Mouse (Mus musculus) neural tube, embryonic 14.5 days (tissue): ENCODE measurements around the gene 4930556J24Rik. TPM values are rescaled to one million over a fixed set of nuclear protein-coding genes. Genes with fewer than 3 reads are reported as not detected.
"Not testable (repeated sequence)": the region's sequence is repeated elsewhere in the genome, so short reads cannot be mapped to it uniquely, and the experiment has no call there.

Source experiments
- ATAC-seq: fragments of 200-750 bp; cut with Nextera tagmentation; 2 replicates; pipeline ENCODE4 v1.8.0; 2017; ENCODE audit warnings: low read depth, mild to moderate bottlenecking, moderate TSS enrichment, moderate library complexity
- H3K27ac ChIP-seq: fragments of 300-500 bp; sonication (generic); 2 replicates; pipeline ENCODE4 v1.5.1; 2014; ENCODE audit warnings: low read depth, mild to moderate bottlenecking, control low read depth, low read length, moderate library complexity, mixed read lengths
- H3K27me3 ChIP-seq: fragments of 300-500 bp; sonication (generic); 2 replicates; pipeline ENCODE4 v1.6.1; 2014; ENCODE audit warnings: low read length; ENCODE audit not compliant: control insufficient read depth, insufficient read depth
- H3K36me3 ChIP-seq: fragments of 300-500 bp; sonication (generic); 2 replicates; pipeline ENCODE4 v1.6.1; 2014; ENCODE audit warnings: low read length, mixed read lengths; ENCODE audit not compliant: control insufficient read depth, insufficient read depth
- H3K4me1 ChIP-seq: fragments of 300-500 bp; sonication (generic); 2 replicates; pipeline ENCODE4 v1.6.1; 2014; ENCODE audit warnings: low read length; ENCODE audit not compliant: control insufficient read depth, insufficient read depth
- H3K4me2 ChIP-seq: fragments of 300-500 bp; sonication (generic); 2 replicates; pipeline ENCODE4 v1.6.1; 2014; ENCODE audit warnings: mild to moderate bottlenecking, low read depth, low read length, control low read depth
- H3K4me3 ChIP-seq: fragments of 300-500 bp; sonication (generic); 2 replicates; pipeline ENCODE4 v1.5.1; 2014; ENCODE audit warnings: low read depth, low read length, control low read depth, mixed read lengths
- H3K9ac ChIP-seq: fragments of 300-500 bp; sonication (generic); replicated peaks from 2 replicates; pipeline ENCODE4 v1.6.1; 2014; ENCODE audit warnings: low read depth, mild to moderate bottlenecking, control low read depth, low read length, mixed read lengths
- H3K9me3 ChIP-seq: fragments of 300-500 bp; sonication (generic); 2 replicates; pipeline ENCODE4 v1.6.1; 2016; ENCODE audit warnings: low read length; ENCODE audit not compliant: control insufficient read depth
- WGBS: fragments of 180-500 bp; shearing (Covaris S2); extraction: QIAGEN DNeasy Blood & Tissue Kit; methylation state at CpG from one replicate; pipeline ENCODE4 v1.1.7; 2014; 5-methylcytosine and 5-hydroxymethylcytosine counted together
- polyA plus RNA-seq: library from polyadenylated mRNA; unstranded; fragments of >200 nt; fragmentation: Nextera tagmentation; extraction: Ambion mirVana; gene quantifications from 2 replicates; pipeline ENCODE4 v1.2.1, GENCODE M21; 2014

4930556J24Rik gene
- polyA plus RNA-seq, 1 experiment from 2014 or later, result 0.23 TPM

- Histone ChIP-seq H3K4me2 (peak within 1 kb of the TSS; percentile 69), H3K4me1 (peaks cover 7% of the 10 kb centered on the region), H3K27ac (peak within 1 kb of the TSS; percentile 24), H3K27me3 (no peaks in the 10 kb centered on the region), H3K36me3 (peaks cover 8% of the 10 kb centered on the region; the same call in 1 of the 2 replicates), H3K4me3 (peak within 1 kb of the TSS; percentile 71), H3K9ac (peak within 1 kb of the TSS; percentile 58), H3K9me3 (no peaks in the 10 kb centered on the region)
- WGBS, result 1% methylated on average over 31 of the region's 31 CpGs
- ATAC-seq, result peak; percentile 95
Measured at GRCm38 (mm10) chr11:3963610-3964415, 12.8 kb downstream of the 4930556J24Rik start, which contains the start of gene Pes1. TSS of gene Pes1 (plus strand) at chr11:3963975.

DNA sequence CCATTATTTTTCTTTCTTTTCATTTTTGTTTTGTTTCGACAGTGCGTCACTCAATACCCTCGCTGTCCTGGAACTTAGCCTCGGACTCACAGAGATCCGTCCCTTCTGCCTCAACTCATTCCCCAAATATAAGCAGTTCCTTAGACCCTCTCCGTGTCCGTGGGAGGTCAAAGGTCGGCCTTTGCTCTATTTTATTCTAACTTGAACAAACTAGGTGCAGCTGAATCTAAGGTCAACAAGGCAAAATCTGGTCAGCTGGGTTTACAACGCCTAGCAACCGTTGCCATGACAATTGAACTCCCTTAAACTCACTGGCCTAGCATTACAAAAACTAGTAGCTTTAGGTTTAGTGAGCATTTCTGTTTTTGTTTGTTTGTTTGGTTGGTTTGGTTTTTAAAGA is 13.4 kb downstream of the 4930556J24Rik start:
- WGBS, result 80% methylated on average over 10 of the region's 10 CpGs
- Histone ChIP-seq H3K27ac (peak overlapping the region; percentile 24), H3K9me3 (no peaks in the 10 kb centered on the region), H3K9ac (0 out of 2 replicates have a peak overlapping the region, but pooled peaks have one; percentile 58), H3K4me2 (peak overlapping the region; percentile 69), H3K4me3 (peak overlapping the region; percentile 71), H3K27me3 (no peaks in the 10 kb centered on the region), H3K36me3 (peaks cover 5% of the 10 kb centered on the region; the same call in 1 of the 2 replicates), H3K4me1 (peaks cover 7% of the 10 kb centered on the region)
- no peak for ATAC-seq

DNA sequence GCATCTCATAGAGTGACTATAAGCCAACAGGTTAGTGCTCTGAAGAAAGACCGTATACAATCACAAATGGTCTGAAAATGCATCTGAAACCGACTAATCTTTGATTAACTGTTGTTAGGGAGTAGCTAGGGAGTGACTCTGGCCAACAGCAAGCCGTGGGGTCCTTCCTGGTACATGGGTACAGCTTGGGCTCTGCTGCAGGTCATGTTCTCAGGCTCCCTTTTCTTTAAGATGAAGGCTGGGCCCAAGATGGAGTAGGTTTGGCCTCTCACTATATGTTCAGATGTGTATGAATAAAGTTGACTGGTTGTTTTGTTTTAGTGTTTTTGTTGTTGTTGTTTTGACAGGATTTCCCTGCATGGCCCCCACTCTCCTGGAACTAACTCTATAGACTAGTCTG is 14.8 kb downstream of the 4930556J24Rik start:
- no peak for ATAC-seq
- no peak overlapping the region for H3K4me3 ChIP-seq
- no peak overlapping the region for H3K4me2 ChIP-seq
- H3K36me3 ChIP-seq, result no peaks in the 10 kb centered on the region
- 74% methylated on average over 3 of the region's 3 CpGs for WGBS
- no peaks in the 10 kb centered on the region for H3K9me3 ChIP-seq
- no peak overlapping the region for H3K27ac ChIP-seq
- peaks cover 7% of the 10 kb centered on the region for H3K4me1 ChIP-seq
- no peaks in the 10 kb centered on the region for H3K27me3 ChIP-seq
- no peak overlapping the region for H3K9ac ChIP-seq

DNA sequence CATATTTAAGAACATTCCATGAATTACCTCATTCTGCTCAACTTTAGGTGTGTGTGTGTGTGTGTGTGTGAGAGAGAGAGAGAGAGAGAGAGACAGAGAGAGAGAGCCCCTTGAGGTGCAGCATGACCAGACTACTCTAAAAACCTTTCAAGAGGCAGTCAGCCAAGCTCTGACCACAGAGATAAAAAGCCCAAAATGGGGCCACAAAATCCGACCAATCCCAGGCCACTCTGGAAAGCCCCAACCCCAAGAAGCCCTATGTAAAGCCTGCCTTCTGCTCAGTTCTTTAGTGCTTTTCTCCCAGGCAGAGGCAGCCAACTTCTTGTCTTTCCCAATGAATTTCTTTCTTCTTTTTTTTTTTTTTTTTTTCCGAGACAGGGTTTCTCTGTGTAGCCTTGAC is 15.7 kb downstream of the 4930556J24Rik start:
- Histone ChIP-seq H3K27me3 (no peaks in the 10 kb centered on the region), H3K4me3 (no peak overlapping the region), H3K4me2 (no peak overlapping the region), H3K4me1 (peaks cover 7% of the 10 kb centered on the region), H3K9ac (no peak overlapping the region), H3K9me3 (no peaks in the 10 kb centered on the region), H3K27ac (no peak overlapping the region), H3K36me3 (no peaks in the 10 kb centered on the region)
- WGBS, result 58% methylated on average over 2 of the region's 2 CpGs
- ATAC-seq, result no peak

GRCm38 (mm10) chr11:3955371-3955770 is 21.2 kb downstream of the 4930556J24Rik start:
- not testable (repeated sequence) for H3K4me2 ChIP-seq, H3K4me3 ChIP-seq, H3K9ac ChIP-seq, ATAC-seq, H3K27ac ChIP-seq, H3K4me1 ChIP-seq, H3K9me3 ChIP-seq, H3K36me3 ChIP-seq, H3K27me3 ChIP-seq
- WGBS, result 79% methylated on average over 4 of the region's 4 CpGs

DNA sequence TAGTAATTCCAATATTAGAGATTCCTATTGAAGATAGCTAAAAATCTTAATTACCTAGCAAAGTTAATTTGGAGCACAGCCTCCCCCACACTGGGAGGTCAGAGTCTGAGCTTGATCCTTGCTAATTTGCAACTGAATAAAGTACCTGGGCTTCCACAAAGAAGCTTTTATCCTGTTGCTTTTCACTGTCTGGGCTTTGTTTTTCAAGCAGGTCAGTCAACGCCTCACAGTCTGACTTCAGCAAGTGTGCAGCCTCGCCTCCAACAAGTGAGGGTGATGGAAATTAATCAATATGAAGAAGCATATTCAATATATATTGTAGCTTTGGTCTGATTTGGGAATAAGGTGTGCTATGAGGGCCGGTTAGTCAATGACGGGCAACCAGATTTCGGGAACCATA is 21.7 kb downstream of the 4930556J24Rik start:
- 77% methylated on average over 5 of the region's 5 CpGs for WGBS
- not testable (repeated sequence) for H3K9me3 ChIP-seq, H3K36me3 ChIP-seq, H3K9ac ChIP-seq, ATAC-seq, H3K27me3 ChIP-seq, H3K4me1 ChIP-seq, H3K4me3 ChIP-seq, H3K27ac ChIP-seq, H3K4me2 ChIP-seq

- Histone ChIP-seq H3K27me3 (no peaks in the 10 kb centered on the region), H3K4me2 (no peak overlapping the region), H3K4me3 (no peak overlapping the region), H3K9me3 (no peaks in the 10 kb centered on the region), H3K4me1 (no peaks in the 10 kb centered on the region), H3K36me3 (no peaks in the 10 kb centered on the region), H3K27ac (no peak overlapping the region), H3K9ac (no peak overlapping the region)
- whole genome bisulfite sequencing, result 17% methylated on average over 1 of the region's 1 CpGs
- ATAC-seq, result no peak
Measured at GRCm38 (mm10) chr11:3946386-3946785, 30.2 kb downstream of the 4930556J24Rik start.

DNA sequence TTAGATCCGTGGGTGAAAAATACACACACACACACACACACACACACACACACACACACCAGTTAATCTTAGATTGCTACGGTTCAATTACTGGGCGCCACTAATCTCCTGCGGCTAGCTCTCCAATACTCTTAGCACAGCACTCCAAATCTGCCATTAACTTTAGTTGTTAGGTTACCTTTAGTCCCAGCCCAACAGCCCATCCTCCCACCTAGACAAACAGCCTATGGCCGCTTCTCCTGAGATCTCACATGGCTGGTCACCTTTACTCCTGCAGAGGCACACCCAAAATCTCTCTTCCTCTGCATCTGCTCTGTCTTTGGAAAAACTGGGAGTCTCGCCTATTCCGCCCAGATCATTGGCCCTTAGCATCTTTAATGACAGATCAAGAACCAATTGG is 35.2 kb downstream of the 4930556J24Rik start:
- no peaks in the 10 kb centered on the region for H3K9me3 ChIP-seq
- no peaks in the 10 kb centered on the region for H3K36me3 ChIP-seq
- H3K9ac ChIP-seq, result no peak overlapping the region
- ATAC-seq, result no peak
- H3K4me1 ChIP-seq, result no peaks in the 10 kb centered on the region
- H3K27me3 ChIP-seq, result no peaks in the 10 kb centered on the region
- 90% methylated on average over 7 of the region's 7 CpGs for WGBS
- H3K4me3 ChIP-seq, result no peak overlapping the region
- H3K27ac ChIP-seq, result no peak overlapping the region
- H3K4me2 ChIP-seq, result no peak overlapping the region

GRCm38 (mm10) chr11:3937321-3937874 is 39.2 kb downstream of the 4930556J24Rik start:
- WGBS, result 86% methylated on average over 13 of the region's 13 CpGs
- Histone ChIP-seq H3K4me2 (no peak overlapping the region), H3K36me3 (no peaks in the 10 kb centered on the region), H3K9me3 (no peaks in the 10 kb centered on the region), H3K4me3 (no peak overlapping the region), H3K27ac (no peak overlapping the region), H3K27me3 (no peaks in the 10 kb centered on the region), H3K9ac (no peak overlapping the region), H3K4me1 (no peaks in the 10 kb centered on the region)
- ATAC-seq, result no peak
